Mouse (Mus musculus) ZHBTc4 (cell line): ENCODE results near the gene Abca8b.
"Not testable (repeated sequence)": the region's sequence is repeated elsewhere in the genome, so short reads cannot be mapped to it uniquely, and the experiment has no call there.

Source experiments
- DNase-seq: peaks from one replicate; pipeline ENCODE4 v3.0.0-alpha.2; 2011; ENCODE audit warnings: low read depth, low spot score

The Abca8b gene

DNA sequence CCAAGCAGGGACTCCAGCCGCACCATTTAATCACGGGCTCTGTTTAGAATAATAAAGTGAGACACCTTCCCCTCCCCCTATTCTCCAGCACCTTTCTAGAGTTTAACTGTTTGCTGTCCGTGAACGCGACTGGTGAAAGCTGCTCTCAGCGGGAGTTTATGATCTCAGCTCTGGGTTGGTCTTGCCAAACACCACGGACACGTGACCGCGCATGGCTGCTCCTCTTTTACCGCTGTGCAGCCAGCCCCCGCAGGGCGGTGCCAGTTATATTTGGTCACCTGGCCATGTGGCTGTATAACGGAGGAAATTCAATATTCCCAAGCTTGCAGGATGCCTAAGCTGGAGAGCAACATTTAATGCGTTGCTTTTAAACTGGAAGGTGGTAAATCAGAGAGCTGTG lies at the start of gene Abca8b:
Gene Abca8b, minus strand, starts transcription at position 222 of the 400 bp plus-strand sequence.
- peak; percentile 84 for DNase-seq

DNA sequence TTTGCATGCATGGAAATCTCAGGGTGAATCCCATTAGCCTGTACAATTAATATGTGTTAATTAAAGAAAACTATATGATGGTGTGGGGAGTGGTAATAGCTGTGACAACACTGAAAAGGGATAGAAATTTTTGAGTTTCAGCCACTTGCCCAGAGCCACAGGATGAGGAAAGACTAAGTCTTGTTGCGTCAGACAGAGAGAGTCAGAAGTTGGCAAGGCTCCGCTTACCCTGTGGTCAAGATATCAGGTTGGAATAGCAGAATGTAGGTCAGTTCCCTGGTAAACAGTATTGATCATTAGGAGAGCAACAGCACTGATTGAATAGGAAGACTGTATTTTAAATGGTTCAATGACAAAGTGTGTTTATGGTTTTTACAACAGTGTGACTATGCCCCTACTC lies 42.1 kb upstream of the Abca8b start:
- no peak for DNase-seq

DNA sequence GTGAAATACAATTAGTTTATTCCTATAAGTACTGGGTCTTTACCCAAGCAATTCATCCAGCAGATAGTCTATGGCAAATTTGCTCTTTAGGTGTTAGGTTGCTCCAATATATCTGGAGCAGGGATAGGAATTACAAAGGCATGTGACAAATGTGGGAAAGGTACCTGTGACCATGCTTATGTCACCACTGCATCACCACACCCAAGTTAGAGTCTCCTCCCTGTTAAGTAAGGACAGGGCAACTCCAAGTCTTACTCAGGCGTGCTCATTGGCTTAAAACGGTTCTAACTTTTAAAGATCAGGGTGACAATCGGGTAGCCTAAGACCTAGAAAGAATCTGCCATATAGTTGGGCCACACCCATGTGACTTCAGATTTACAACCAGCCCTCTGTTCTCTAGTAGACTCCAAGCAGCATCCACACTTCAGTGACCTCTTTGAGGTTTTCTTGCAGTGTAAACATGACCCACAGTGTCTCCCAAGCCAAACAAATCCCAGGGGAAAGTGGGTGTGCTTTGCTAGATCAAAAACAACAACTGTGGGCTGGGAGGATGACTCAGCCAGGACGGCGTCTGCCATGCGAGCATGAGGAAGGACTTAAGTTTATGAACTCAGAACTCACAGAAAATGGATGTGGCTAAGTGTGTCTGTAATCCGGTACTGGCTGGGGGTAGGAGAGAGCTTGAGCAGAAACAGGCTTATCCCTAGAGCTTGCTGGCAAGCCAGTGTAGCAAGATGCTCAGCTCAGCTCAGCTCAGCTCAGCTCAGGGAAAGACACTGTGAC lies 33.5 kb upstream of the Abca8b start:
- DNase-seq, result no peak

DNA sequence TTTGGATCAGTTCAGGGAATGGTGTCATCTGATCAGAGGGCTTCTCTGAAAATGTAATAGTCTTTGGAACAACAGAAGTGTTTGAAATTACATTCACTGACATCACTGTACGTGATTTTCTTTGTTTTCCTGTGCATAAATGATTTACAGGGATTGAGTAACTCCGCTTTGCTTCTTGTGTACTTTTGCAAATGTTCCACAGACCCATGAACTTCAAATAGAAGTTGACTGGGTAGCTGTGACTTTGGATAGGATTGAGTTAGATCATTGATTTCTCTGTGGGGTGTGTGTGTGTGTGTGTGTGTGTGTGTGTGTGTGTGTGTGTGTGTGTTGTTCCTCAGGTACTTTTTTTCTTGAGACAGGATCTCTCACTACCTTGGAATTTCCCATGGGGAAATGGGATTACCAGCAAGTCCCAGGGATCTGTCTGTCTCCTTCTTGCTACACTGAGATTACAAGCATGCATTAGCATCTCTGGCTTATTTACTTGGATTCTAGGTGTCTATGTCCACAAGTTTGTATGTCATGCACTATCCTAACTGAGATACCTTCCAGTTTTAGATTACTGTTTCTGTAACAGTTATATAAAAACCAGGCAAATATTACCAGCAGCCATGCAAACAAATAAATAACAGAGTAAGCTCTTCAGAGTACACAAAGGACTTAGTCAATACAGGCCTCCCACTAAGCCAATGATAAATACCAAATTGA lies 15.3 kb upstream of the Abca8b start:
- no peak for DNase-seq

DNA sequence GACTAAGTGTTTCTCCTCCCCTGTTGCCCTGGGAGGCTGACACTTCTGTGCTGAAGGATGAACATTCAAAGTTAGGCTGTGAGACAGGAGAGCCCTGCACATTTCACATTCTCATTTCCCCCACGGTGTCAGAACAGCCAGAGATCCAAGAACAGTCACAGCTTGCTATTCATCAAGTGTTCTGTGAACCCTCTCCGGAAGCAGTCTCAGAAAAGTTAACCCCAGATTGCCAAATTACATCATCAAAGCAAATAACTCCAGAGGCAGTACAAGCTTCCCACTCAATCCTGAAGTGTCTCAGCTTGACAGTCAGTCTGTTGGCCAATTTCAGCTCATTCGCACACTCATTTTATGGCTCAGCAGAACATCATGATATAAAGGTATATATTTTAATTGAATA lies 632 bp downstream of the Abca8b start:
- DNase-seq, result no peak

DNA sequence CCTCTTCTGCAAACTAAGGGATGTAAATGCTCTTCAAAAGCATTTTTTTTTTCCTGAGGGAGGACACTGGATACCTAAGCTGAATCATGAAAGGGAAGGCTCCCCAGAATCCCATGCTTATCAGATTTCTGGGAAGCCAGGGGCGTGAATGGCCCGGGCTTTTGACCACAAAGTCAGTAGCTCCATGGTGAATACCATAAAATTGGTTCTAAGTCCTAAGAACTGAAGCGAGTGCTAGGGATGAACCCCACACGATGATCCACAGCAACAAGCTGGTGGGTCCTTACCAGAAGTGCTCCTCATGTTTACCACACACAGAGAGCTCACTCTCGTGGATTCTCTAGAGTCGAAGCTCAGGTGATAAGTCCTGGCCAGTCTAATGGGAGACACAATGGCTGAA lies 1.6 kb downstream of the Abca8b start:
- DNase-seq, result no peak

DNA sequence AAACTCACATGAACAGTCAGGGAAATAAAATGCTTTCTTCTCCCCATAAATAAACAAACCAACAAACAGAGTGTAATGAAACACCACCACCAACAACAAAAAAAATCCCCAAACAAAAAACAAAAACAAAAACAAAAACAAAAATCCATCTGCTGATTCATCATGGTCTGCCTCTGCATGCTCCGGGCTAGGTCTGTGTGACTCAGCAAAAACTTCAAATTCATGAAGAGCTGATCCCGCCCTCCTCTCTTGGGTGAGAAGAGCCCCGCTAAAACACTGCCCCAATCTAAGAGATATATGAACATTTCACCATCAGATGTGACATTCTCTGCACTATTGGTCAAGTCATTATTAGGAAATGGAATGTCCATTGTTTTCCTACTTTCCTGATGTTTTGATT lies 4.4 kb downstream of the Abca8b start:
- DNase-seq, result no peak

DNA sequence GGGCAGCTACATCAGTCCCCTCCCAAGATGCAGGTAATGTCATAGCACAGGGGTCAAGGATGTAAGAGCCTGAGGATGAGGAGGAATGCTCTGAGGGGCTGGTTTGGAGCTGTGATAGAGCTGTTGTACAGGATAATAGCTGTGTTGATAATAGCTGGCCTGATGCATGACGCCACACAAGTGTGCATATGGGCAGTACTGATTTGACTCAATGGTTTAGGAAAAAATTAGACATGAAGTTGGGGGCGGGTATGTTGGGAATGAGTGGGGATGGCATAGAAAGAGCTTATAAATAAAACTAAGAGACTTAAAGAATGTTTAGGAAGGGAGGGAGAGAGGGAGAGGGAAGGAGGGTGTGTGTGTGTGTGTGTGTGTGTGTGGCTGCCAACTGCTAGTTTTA lies 5.4 kb downstream of the Abca8b start:
- DNase-seq, result no peak

DNA sequence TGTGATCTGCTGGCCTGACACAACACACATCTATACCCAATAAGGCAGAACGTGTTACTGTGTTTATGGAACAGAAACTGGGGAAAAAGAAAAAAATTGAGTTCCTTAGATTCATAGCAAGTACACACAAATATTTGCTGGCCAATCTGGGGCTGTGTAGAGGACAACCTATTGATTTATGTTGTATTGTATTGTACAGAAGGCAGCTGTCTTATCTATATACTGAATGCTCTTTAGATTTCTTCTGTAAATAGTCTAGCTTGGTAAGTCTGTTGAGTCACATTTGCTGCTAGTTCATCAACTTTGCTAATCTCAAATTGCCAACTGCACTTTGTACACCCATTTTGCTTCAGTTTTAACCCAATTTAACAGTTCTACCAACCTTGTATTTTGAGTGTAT lies 7.5 kb downstream of the Abca8b start:
- no peak for DNase-seq

DNA sequence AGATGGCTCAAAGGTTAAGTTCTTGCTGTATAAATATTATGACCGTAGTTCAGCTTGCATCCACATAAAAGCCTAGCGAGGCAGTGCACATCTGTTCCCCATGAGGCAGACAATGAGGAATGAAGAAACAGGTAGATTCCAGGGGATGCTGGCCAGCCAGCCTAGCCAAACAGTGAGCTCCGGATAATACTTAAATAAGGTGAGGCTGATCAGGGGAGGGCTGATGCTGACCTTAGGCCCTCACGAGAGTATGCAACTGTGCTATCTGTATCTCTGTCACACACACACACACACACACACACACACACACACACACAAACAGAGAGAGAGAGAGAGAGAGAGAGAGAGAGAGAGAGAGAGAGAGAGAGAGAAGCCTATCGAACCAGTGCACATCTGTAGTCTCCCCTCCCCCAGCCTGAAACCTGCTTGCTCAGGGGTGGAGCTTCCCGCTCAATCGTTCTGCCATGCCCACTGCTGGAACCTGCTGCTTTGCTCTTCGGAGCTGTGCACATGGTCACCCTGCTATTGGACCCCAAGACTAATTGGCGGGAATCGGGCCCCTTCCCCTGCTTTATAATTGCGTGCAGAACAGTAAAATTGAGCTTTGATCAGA lies 8.1 kb downstream of the Abca8b start:
- not testable (repeated sequence) for DNase-seq

DNA sequence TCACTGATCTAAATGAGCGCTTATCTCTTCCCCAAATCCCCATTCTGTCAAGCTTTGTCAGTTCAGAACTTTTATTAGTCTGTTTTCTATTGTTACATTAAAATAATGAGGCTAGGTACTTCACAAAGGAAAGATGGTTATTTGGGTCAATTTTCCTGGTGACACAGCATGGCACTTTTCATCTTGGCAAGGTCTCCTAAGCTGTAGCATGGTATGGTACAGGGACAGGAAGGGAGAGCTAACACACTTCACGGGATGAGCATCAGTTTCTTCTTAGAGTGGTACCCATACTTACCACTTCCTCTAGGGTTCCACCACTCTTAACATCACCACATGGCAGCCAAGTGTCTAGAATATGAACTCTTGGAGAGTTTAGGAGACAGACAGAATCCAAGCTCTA lies 13.8 kb downstream of the Abca8b start:
- no peak for DNase-seq

DNA sequence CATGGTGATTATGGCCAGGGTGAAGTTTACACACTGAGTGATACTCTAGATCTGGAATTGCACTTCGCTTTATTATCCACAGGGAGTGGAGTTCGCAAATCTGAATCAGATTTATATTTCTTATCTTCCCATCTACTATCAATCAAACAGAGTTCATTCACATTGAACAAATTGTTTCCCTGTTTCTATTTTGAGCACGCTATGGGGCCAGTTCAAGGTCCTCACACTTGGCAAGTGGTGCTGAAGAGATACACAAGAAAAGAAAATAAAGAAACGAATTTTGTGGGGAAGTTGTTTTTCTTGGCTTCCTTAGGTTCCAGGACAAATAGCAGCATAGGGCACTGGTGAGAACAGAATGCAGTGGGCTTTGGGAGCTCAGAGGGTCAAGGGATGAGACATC lies 25.1 kb downstream of the Abca8b start:
- no peak for DNase-seq

DNA sequence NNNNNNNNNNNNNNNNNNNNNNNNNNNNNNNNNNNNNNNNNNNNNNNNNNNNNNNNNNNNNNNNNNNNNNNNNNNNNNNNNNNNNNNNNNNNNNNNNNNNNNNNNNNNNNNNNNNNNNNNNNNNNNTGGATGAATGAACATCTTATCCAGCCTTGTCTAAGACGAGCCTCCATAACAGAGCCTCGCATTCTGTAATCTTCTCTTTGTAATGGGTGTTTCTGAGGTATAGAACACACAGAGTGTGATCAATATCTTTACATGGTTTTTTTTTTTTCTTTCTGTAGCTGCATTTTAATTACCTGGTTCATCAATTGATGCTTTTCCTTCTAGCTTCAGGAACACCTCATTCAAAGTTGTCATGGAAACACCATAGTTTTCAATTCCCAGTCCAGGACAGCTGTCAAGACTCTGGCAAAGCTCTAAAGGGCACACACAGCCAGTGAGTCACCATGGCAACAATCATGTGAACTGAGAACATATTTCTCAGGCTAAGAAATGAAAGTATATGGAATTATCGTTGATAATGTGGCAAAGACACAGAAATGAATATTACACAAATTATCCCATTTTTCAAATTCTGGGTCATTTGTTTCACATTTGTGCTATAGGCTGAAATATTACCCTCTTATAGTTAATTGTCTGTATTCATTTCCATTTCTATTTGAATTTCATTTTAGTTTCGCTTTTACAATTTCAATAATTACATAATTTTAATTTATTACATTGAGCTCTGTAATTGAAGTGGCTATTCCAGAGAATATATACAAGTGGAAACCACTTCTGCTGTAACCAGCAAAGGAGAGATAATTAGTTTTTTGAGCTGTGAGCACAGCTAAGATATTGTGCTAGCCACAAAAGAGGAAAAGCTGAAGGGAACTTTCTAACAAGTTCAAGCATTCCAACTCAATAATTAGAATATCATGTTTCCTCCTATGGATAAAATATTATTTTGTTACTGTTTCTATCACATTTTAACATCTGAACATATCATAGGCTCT lies 33.9 kb downstream of the Abca8b start:
- DNase-seq, result no peak

DNA sequence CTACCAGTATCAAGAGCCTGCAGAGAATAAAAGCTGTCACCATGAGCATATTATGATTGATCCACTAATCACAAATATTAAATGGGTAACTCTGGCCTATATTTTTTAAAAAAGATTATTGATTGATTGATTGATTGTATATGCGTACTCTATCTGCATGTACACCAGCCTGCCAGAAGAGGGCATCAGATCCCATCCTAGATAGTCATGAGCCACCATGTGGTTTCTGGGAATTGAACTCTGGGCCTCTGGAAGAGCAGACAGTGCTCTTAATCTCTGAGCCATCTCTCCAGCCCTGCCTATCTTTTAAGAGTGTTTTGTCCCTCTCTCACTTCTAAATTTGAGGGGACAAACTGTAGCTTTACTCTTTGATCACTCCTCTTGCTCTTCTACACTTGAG lies 40.5 kb downstream of the Abca8b start:
- DNase-seq, result peak; percentile 30

DNA sequence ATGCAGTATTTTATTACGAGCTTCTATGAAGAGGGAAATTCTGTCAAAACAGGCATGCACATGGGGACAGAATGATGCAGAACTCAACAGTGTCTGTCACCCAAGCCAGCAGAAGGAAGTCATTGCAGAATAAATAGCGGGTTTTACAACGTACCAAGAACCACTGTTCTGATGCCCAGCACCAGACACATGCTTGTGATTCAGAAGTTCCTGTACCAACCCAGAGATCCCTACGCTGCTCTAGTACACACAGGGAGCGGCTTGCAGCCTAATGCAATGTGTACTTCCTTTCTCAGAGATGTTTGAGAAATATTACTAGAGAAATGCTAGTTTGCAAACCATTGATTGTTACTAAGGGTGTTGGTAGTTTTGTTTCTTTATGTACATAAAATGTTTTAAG lies 58.7 kb downstream of the Abca8b start:
- DNase-seq, result no peak

DNA sequence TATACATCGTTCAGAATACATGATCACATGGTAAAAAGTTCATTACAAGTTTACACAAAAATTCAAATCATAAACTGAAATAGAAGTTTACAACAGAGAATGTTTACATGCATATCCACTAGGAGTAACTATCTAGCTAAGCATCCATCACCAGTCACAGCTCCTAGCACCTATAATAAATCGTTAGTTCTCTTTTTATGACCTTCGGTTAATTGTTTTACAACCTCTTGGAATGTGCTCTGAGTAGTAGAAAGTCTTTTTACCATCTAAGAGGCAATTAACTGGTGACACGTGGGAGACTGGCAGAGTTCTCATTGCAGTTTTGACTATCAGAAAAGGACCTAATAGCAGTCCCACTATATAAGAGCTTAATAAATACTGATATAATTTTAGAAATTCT lies 62.4 kb downstream of the Abca8b start:
- not testable (repeated sequence) for DNase-seq

DNA sequence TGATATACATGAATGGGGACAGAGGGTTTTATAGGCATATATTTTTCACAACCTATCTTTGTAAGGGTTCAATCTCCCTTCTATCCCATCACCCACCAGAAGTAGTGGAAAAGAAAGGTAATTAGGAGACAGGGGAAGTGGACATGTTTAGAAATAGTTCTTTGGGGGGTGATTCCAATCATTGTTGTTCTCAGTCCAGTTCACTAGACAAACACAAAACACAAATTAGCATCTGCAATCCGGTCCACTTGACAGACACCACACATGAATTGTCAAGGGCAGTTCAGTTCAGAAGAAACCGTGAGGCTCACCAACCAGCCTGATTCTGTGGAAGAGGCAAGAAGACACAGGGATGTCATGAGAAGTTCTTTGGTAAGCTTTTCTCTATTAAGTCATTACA lies 67.2 kb downstream of the Abca8b start:
- no peak for DNase-seq

DNA sequence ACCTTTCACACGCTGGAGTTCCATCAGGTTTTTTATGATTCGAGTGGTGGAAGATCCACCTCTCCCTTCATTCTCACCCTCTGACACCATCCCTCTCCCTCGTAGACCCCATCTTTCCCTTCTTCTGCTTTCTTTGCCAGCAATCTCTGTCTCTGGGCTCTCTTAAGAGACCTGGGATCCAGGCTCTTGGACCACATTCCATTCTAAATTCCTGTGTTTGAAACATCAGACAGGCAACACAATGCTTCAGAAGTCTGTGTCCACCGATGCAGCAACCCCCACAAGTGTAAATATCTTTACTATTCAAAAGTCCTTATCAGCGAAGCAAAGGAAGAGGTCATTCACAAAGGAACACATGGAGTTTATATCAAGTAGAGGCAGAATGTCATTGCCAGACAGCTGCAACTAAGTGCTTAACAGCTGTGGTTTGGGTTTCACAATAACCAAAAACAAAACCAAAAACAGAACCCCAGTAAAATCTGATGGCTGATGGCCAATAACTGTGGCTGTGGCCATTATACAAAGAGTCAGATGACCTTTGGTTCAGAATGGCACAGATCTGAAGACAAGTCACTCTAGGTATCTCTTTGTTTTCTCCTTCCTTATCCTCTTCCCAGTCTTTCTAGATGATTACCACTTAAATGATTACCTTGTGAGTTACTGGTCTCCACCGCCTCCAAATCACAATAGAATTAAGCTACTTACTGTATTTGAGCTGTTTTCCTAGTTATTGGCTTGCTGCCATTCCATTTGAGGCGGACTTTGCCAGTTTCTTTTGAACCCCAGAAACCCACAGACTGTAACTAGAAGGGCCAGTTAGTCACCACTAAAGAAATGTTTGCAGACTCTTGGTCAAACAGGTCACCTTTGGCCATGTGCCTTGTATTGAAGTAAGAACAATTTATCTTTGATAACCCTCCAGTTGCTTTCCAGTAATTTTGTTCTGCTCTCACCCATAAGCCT lies 68.6 kb downstream of the Abca8b start:
- DNase-seq, result no peak

DNA sequence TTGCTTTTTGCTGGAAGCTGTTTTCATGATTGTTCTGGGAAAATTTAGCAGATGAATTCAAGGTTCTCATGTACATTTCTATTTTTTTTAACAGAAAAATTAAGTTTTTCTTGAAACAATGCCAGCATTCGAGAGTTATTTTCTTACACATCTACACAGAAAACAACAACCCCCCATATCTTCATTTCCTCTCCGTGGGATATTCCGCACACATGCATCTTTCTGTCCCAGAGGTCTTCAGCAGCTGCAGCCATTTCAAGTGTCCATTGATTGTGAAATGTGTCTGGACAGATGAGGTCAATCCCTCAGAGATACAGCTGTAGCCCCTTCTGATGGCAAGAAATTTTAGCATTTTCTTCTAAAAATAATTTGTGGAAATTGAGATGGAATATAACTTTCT lies 73.4 kb downstream of the Abca8b start:
- no peak for DNase-seq

DNA sequence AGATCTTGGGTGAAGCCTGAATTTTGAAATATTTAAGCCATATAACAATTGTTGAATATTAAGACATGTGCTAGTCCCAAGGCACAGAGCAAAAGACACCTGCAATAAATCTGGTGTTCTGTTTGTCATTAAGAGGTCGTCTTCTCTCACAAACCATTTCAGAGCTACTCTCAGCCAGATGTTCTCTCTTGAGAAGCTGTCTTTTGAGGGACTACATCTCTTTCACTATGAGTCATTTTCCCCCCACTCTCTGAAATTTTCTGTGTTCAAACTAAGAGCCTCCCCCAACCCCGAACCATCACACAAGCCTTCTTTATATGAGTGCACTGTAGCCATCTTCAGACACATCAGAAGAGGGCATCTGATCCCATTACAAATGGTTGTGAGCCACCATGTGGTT lies 76.2 kb downstream of the Abca8b start:
- DNase-seq, result no peak
